Mouse (Mus musculus) frontal cortex, postnatal 25 days (tissue): ENCODE data around the gene Rhbdd1.

Experiments
- DNase-seq, 2 experiments: peaks; one replicate each; pipeline ENCODE4 v3.0.0; 2022; ENCODE audit warnings: low spot score in 2 of 2

Gene Rhbdd1

DNA sequence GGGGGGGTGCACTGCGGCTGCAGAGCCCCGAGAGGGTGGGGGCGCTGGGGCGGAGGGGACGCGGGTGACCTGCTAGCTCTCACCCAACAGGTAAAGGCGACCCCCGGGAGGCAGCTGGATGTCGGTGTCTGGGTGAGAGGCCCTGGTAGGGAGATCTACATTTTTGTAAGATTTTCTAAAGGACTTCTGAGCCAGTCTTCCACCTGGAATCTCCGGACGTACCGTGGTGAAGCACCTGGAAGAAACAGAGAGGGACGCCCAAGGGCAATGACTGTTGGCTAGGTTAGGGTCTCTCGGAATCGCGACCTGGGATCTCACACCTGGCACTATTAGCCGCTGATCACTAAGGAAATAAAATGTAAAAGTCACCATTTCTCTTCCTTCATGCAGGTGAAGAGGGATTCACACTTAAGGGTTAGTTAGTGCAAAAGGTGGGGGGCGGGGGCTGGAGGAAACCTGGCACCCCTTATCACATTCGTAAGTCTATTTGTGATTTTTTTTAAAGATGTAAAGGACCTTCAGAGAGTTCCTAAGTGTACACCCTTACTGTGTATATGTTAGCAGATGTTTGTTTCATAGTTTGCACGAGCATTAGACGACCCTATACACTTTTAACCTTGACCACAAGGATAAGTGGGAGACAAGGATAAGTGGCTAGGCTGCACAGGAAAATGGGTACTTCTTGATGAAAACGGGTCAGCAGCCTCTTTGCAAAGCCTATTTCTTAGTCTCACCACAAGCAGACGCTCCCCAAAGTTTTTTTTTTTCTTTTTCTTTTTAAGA is 24.1 kb upstream of the Rhbdd1 start:
- DNase-seq = no peak

DNA sequence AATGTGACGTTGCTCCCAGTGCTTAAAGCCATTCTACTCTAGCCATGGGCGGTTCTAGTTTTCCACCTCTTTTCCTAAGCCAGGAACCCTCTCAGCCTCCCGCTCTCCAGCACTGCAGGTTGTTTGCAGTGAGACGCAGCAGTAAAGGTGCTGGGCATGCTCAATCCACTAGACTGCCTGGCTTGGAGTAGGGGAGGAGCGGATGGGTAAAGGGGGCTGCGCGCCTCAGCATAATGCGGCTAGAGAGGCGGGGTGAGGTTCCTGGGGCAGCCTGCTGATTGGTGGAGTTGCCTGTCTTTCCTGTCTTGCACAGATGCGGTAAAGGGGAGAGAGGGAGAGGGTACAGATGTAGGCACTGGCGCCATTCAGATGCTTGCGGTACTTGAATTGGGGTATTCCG is 23.5 kb upstream of the Rhbdd1 start:
- peak in 1 of 2 experiments; percentile 51 for DNase-seq

DNA sequence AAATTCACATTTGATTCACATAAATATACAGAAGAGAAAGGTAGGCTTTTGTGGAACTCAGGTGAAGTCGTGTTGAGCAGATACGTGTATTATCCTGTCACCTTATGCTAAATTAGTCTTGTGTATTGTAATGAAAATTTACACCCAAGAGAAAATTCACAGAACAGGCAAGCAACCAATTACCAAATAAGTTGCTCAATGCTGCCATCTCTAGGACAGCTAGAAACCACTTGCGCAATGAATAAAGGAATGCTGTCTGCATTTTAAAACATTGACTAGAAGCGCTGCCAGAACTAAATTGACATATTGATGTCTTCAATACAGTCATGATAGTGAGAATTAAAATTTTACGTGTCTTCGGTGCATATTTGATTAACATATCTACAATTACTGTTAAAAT is 22.1 kb upstream of the Rhbdd1 start:
- DNase-seq = no peak

DNA sequence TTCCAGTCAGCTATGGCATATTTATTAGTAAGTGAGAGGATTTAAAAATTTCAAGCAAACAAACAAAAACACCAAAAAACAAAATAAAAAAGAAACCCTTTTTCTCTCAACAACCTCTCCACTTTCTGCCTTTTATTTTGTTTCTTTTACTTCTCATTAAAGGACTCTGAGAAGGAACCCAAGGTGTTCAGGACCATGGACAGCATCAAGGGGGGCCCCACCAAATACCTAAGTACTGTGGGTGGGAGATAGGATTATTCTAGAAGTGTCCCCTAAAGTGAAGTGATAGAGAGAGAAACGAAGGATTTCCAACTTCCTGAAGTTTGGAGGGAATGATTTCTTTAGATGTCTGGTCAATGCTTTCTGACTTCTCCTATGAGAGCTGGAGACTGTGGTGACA is 17.7 kb upstream of the Rhbdd1 start:
- DNase-seq = no peak

DNA sequence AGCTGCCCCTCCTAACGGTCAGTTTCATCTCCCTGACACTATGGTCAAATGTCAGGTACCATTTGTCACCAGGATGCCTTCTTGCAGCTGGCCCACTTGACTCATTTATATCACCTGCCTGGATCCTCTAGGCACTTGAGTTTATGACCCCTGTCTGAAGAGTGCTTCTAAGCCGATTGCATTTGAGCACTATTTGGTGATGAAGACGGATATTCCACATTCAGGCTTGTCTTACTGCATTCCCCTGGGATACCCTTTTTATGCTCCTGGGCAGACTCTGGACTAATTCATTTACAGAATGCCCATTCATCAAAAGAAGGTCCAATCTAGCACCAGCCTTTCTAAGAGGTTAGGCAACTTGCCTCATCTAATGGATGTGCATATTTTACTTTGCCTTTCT is 11.8 kb upstream of the Rhbdd1 start:
- DNase-seq = no peak

DNA sequence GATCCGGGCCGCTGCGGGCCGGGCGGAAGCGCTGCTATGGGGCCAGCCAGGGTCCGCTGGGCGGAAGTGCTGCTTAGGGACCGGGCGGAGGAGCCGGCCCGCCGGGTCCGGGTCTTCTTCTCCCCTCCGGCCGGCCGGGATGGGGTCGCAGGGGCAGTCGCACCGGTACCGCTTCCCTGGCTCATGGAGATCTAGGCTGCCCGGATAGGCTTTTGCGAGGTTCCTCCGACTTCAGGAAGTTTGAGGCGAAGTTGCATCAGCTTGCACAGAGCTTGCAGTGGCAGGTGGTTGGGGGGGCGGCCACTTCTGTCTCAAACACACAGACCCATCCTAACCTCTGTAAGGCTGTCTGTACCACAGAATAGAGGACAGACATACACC is 484 bp downstream of the Rhbdd1 start:
- DNase-seq = peak in 1 of 2 experiments; percentile 11

DNA sequence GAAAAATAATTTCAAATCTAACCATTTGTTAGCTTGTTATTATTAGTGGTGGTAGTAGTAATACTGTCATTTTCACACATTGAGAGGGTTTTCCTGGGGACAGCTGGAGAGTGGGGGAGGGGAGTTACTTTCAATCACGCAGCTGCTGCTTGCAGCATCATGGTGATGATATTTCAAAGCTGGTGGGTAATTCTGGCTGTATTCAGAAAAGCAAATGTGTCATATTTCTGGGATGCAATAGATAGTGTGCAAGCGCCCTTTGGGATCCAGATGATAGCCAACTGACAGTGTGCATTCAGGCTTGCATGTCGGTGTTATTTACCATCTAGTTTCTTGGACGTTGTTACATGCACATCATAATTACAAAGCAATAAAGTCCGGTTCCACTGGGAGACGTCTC is 4.2 kb downstream of the Rhbdd1 start:
- DNase-seq = no peak

DNA sequence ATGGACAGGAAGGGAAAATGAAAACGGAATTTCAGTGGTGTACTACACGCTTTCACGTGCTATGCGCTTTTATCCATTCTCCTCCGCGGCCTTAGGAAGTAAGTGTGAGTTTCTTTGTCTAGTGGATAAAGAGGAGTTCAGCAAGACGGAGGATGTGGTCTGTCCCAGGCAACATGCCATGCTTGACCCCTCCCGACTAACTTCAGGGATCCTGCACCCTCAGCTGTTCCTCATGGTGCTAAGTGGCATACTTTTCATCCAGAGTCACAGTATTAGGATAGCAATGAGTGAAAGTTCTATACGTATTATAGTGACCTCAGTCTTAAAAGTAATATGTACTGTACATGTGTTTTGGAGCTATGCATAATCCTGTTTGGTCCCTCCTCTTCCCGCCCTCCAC is 4.6 kb downstream of the Rhbdd1 start:
- DNase-seq = no peak

DNA sequence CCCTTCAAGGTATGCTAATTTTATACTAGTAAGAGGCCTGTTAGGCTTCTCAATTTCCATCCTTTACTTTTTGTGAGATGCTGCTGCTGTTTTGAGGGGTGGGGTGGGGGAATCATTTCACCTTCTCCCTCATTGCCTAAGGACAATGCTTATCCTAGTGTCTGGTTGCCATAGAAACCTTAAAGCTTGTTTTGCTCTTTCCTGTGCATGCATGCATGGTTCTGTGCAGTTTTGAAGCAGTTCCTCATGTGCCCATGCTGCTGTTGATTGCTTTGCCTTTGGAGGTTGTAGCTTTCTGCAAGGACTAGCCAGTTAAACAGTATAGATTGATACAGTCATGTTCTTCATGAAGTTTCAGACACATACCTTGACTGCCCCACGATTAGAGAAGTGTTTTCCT is 5.2 kb downstream of the Rhbdd1 start:
- DNase-seq = no peak

DNA sequence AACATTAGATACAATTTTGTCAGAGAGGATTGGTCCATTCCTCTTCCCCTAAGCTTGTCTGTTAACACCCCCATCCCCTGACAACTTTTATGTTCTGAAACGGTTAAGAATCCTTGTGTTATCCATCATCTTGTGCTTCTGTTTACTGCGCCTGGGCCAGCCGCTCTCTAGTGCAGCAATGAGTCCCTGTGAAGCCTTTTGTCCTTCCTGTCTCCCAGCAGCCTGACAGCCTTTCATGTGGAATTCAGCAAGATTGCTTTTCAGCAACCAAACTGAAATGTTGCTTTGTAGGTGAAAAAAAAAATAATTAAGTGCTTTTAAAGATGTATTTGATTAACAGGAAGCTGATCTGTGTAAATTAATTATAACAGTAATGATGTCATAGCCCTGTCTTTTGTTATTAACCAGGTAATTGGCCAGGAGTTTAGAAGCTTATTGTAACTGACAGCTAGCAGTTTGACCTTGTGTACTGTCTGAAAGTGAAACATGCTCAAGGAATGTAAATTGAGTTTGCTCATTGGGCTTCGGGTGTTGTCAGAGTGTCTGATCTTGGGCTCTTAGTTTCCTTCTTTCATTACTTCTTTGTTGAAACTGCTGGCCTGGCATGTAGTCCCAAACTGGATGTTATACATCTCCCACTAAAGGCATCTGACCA is 8.0 kb downstream of the Rhbdd1 start:
- no peak for DNase-seq

DNA sequence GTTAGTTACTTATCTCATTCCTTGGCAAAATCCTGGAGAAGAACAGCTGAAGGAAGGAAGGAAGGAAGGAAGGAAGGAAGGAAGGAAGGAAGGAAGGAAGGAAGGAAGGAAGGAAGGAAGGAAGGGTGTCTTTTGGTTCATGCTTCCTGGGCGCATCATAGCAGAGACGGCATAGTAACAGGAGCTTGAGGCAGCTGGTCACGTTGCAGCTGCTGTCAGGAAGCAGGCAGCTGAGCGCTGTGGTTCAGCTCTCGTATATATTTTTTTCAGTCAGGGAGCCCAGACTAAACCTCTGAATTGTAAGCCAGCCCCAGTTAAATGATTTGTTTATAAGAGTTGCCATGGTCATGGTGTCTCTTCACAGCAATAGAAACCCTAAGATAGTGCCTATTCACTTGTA is 9.9 kb downstream of the Rhbdd1 start:
- DNase-seq = no peak

DNA sequence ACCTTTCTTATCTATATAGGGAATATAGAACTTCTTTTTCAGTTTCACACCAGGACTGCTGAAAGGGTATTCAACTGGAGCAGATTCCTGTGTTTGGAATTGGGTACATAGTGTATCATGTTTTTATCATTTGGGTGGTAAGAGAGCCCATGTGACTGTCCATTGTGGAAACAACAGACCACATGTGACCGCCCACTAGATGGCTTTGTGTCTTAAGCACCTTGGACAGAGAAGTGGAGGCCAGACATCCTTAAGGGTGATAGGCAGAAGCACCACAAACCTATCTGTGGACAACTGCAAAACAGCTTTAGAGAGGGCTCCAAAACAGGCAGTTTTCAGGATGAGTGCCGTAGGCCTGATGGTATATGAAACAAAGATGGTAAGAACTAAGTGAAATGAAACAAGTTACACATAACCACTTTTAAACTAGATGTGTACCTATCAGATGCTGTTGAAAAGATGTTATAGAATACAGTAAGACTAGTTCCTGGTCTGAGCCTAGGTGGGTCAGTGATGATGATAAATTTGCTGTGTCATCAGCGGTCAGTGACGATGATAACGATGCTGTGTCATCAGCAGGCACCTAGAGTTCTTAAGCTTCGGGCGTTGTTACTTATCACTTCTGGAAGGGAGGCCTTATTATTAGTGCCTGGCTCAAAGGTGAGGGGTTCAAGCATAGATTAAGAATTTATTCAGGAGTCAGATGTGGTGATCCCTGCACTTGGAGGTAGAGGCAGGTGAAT is 12.0 kb downstream of the Rhbdd1 start:
- DNase-seq = no peak

DNA sequence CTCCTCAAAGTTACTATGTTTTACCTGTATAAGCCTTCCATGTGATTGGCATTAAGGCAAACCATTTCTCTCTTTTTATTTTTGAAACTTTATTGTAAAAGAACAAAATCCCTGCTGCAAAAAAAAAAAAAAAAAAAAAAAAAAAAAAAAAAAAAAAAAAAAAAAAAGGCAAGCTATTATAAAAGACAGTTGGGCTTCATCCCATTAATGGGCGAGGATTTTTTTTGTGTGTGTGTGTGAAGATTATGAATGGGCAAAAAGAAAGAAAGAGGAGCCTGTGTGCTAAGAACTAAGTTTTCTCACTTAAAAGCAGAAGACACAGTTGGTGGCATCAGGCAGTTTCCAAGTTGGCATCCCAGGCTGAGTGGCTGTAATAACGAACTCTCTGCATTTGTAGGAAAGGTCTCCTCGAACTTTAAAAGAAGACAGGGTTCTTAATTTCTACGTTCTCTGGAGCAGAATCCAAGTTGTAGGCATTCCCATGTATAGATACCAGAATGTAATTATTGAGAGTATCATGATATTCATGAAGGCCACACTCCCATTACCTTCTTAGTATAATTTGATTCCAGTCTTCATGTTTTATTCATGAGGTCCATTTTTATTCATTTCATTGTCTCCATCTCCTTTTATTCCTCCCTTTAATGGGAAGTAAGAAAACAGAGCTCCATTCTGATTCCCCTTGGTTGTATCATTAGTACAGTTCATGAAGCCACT is 13.1 kb downstream of the Rhbdd1 start:
- DNase-seq = no peak

DNA sequence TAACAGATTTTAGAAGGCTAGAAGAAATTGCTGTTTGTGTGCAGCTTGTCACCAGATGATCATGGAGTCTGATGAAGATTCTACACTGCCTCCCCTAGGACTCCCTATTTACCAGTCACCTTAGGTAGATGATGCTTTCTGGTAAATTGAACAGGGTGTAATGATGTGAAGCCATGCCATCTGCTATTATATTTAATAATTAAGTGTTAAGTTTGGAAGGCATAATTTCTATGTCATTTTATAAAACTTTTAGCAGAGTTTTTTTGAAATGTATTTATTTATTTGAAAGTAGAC is 13.6 kb downstream of the Rhbdd1 start:
- DNase-seq = no peak

DNA sequence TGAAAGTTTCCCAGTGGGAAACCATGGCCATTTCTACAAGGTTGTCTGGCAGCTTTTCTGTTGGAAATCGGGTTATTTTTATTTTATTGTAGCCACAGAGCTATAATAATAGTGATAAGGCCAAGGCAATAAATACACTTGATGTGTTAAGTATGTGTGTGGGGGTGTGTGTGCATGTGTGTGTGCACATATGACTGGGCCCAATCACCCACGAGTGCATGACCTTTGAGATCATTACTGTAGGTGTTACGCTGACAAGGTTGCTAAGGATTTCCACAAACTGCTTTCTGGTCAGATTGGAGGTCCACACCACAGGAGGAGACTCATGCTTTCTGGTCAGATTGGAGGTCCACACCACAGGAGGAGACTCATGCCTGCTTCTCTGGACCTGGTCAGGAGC is 18.3 kb downstream of the Rhbdd1 start:
- DNase-seq = no peak

DNA sequence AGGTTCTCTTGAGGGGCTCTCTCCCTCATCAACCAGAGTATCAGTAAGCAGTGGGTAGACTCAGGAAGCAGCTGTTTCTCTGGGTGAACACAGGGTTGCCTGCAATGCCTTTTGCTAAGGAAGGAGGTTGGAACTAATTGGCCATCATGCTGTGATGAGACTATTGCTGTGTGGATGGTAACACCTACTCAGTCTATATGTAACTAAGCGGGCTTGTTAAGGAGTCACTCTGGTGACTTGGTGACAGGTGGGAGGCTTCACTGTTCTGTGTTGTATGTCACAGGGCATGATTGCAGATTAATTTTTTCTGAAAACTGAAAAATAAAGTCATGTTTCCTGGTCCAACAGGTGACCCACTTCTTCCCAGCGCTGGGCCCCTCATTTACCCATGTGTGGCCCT is 36.8 kb downstream of the Rhbdd1 start:
- no peak for DNase-seq

DNA sequence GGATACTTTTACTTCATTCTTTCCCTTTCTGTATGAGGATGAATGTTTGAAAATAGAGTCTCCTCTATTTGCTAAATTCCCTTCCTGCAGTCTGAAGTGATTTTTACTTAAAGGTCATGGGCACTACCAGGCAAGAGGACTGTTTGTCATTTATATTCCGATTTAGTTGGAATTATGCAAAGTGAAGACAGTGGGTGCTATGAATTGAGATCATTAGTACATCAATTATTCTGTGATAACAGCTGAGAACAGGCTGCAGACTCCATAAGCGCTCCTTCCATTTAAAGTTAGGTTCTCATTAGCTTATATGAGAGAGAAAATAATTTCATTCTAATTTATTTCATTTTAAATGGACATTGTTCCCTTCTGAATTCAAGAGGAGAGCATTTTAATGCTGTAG is 37.5 kb downstream of the Rhbdd1 start:
- DNase-seq = no peak

DNA sequence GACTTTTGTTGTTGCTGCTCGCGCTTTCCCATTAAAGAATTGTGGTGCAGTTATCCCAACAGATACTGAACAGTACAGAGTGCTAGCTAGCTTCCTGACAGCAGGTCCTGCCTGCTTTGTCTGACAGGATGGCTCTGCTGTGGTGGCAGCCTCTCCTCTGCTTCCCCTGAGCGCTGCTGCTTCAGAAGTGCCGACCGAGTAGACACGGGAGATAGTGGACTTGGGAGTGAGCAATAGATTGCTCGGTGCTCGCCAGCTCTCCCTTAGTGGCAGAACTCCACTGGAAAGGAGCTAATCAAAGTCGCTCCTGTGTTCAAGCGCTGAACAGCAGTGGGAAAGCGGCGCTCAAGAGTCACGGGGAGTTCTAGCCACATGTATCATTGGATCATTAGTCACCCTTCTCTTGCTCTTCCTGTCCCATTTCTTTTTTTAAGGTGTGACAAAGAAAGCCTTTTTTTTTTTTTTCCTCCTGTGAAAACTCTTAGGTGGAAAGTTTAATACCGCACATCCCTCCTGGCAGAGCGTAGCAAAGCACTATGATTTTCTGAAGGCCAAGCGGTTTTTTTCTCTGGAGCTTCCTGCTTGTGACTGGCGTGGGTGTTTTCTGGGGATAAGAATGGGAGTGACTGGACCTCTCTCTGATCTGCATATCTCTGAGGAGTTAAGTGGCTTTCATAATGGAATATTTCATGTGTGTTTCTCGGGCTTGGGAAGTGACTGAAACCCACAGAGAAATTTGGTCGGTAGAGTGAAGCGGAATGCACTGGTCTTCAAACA is 42.8 kb downstream of the Rhbdd1 start:
- no peak for DNase-seq

DNA sequence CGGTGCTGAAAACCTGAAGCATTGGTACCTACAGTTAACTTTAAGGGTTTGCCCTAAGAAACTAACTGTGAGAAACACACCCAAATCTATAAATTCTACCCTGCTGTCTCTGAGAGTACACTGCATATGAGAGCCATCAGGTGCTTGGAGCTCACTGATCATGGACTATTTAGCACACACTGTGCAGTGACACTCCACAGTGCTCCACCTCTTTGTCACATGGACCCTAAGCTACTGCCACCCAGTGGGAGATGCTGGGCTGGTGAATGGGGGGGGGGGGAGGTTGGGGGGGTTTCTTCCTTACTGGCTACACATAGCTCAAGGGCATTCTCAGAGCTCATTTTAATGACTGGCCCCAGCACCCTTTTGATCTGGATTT is 43.4 kb downstream of the Rhbdd1 start:
- DNase-seq = no peak

DNA sequence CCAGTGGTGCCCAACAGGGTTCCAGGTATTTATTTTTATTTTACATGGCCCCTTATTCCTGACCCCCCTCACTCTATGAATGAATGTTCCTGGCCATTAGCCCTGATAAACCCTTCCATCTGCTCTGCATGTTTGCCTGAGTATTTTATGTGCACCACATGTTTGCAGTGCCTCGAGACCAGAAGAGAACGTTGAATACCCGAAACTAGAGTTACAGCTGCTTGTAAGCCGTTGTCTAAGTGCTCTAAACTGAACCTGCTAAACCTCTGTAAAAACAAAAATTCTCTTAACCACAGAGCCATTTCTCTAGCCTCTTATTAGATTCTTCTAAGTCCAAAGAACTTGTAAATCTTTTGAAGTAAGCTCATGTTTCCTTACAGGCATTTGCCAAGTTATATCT is 45.0 kb downstream of the Rhbdd1 start:
- no peak for DNase-seq

DNA sequence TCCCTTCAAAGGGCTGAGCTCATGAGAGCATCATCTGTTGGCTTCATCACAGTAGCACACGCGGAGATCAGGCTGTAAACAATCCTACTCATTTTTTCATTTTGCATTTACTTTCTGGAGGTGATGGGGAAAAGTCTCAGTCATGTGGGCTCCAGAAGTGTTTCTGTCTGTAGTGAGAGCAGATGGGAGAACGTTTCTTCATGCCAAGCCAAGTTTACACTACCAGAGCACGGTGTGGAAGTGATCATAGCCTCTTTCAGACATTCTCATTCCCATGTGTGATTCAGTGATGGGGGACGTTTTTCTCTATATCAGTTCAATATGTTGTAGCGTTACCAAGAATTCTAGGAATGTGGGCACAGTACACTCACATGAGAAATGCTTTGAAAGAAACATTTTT is 45.9 kb downstream of the Rhbdd1 start:
- DNase-seq = no peak

DNA sequence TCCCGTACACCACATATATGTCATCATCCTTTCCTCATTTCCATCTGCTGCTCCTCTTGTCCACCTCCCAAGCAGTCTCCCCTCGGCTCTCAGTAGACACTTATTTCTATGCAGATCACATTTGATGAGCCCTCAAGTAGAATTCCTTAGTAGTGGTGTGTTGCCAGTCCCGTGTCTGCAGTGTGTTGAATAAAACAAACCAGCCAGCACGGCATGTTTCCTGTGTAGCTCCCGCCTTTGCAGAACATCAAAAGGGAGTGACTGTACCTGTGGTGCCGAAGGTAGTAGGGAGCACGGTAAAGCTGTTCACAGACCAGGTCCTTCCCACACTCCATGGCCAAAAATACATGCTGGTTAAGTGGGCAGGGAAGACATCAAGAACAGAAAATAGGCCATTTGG is 47.8 kb downstream of the Rhbdd1 start:
- DNase-seq = no peak
